Mouse (Mus musculus): ENCODE measurements around the gene Cox7a2l. TPM values are rescaled to one million over a fixed set of nuclear protein-coding genes. Genes with fewer than 3 reads are reported as not detected.

The Cox7a2l gene
- 10 to 100 TPM; 13.1 to 58.2 (median 26.5) TPM for total RNA-seq (2018; cell fraction: chromatin; rRNA removed)
- total RNA-seq (2018; cell fraction: cytosol; rRNA removed) = 100 to 1,000 TPM; 199 to 437 (median 275) TPM
- 10 to 100 TPM; 34.4 to 87.7 (median 65.8) TPM for total RNA-seq (2018; cell fraction: nucleus; rRNA removed)
- polyA plus RNA-seq (2018) = 189 to 404 TPM (median 238 TPM) in 3 replicates

- Histone ChIP-seq H3K27ac (no peak within 1 kb of the TSS), H3K79me2 (ENCODE audit: inconsistent target) (peaks cover 15% of the 10 kb centered on the region), H3K36me3 (ENCODE audit: inconsistent target) (no peaks in the 10 kb centered on the region), H3K4me3 (ENCODE audit: inconsistent target) (no peak within 1 kb of the TSS)
- WGBS (ENCODE audit: missing documents) = 99% methylated on average over 8 of the region's 8 CpGs
Measured at GRCm38 (mm10) chr17:83517280-83518015, at the start of gene Cox7a2l. Gene Cox7a2l (minus strand): TSS chr17:83517330.

GRCm38 (mm10) chr17:83565506-83565905 lies 48.4 kb upstream of the Cox7a2l start:
- 93% methylated on average over 4 of the region's 4 CpGs for WGBS (ENCODE audit: missing documents)
- Histone ChIP-seq H3K4me3 (ENCODE audit: inconsistent target) (no peak overlapping the region), H3K27ac (no peak overlapping the region), H3K36me3 (ENCODE audit: inconsistent target) (no peaks in the 10 kb centered on the region), H3K79me2 (ENCODE audit: inconsistent target) (no peaks in the 10 kb centered on the region)

- no peaks in the 10 kb centered on the region for H3K79me2 ChIP-seq (ENCODE audit: inconsistent target)
- H3K36me3 ChIP-seq (ENCODE audit: inconsistent target) = no peaks in the 10 kb centered on the region
- H3K27ac ChIP-seq = no peak overlapping the region
- 86% methylated on average over 10 of the region's 12 CpGs for WGBS (ENCODE audit: missing documents)
- no peak overlapping the region for H3K4me3 ChIP-seq (ENCODE audit: inconsistent target)
Measured at GRCm38 (mm10) chr17:83564119-83564820, 47.1 kb upstream of the Cox7a2l start.

GRCm38 (mm10) chr17:83563703-83564111 lies 46.6 kb upstream of the Cox7a2l start:
- 50% methylated on average over 10 of the region's 10 CpGs for WGBS (ENCODE audit: missing documents)
- Histone ChIP-seq H3K36me3 (ENCODE audit: inconsistent target) (no peaks in the 10 kb centered on the region), H3K79me2 (ENCODE audit: inconsistent target) (no peaks in the 10 kb centered on the region), H3K27ac (no peak overlapping the region), H3K4me3 (ENCODE audit: inconsistent target) (no peak overlapping the region)

GRCm38 (mm10) chr17:83562153-83563010 lies 45.3 kb upstream of the Cox7a2l start:
- 98% methylated on average over 5 of the region's 5 CpGs for WGBS (ENCODE audit: missing documents)
- Histone ChIP-seq H3K27ac (no peak overlapping the region), H3K79me2 (ENCODE audit: inconsistent target) (no peaks in the 10 kb centered on the region)

GRCm38 (mm10) chr17:83559081-83559480 lies 42.0 kb upstream of the Cox7a2l start:
- no peak overlapping the region for H3K4me3 ChIP-seq (ENCODE audit: inconsistent target)
- no peak overlapping the region for H3K27ac ChIP-seq
- WGBS (ENCODE audit: missing documents) = 74% methylated on average over 8 of the region's 8 CpGs
- H3K79me2 ChIP-seq (ENCODE audit: inconsistent target) = no peaks in the 10 kb centered on the region
- no peaks in the 10 kb centered on the region for H3K36me3 ChIP-seq (ENCODE audit: inconsistent target)

More at GRCm38 (mm10) chr17:83562153-83563010, 45.3 kb upstream of the Cox7a2l start:
- H3K4me3 ChIP-seq (ENCODE audit: inconsistent target) = no peak overlapping the region
- no peaks in the 10 kb centered on the region for H3K36me3 ChIP-seq (ENCODE audit: inconsistent target)

GRCm38 (mm10) chr17:83555836-83556235 lies 38.7 kb upstream of the Cox7a2l start:
- Histone ChIP-seq H3K27ac (no peak overlapping the region), H3K4me3 (ENCODE audit: inconsistent target) (no peak overlapping the region), H3K79me2 (ENCODE audit: inconsistent target) (no peaks in the 10 kb centered on the region), H3K36me3 (ENCODE audit: inconsistent target) (no peaks in the 10 kb centered on the region)
- WGBS (ENCODE audit: missing documents) = 46% methylated on average over 11 of the region's 11 CpGs

GRCm38 (mm10) chr17:83554997-83555396 lies 37.9 kb upstream of the Cox7a2l start:
- no peak overlapping the region for H3K4me3 ChIP-seq (ENCODE audit: inconsistent target)
- no peaks in the 10 kb centered on the region for H3K79me2 ChIP-seq (ENCODE audit: inconsistent target)
- H3K36me3 ChIP-seq (ENCODE audit: inconsistent target) = no peaks in the 10 kb centered on the region
- H3K27ac ChIP-seq = no peak overlapping the region
- 93% methylated on average over 7 of the region's 7 CpGs for WGBS (ENCODE audit: missing documents)

GRCm38 (mm10) chr17:83548501-83549233 lies 31.5 kb upstream of the Cox7a2l start:
- H3K36me3 ChIP-seq (ENCODE audit: inconsistent target) = no peaks in the 10 kb centered on the region
- 27% methylated on average over 12 of the region's 12 CpGs for WGBS (ENCODE audit: missing documents)

GRCm38 (mm10) chr17:83547145-83547544 lies 30.0 kb upstream of the Cox7a2l start:
- H3K4me3 ChIP-seq (ENCODE audit: inconsistent target) = no peak overlapping the region
- H3K36me3 ChIP-seq (ENCODE audit: inconsistent target) = no peaks in the 10 kb centered on the region
- 95% methylated on average over 10 of the region's 10 CpGs for WGBS (ENCODE audit: missing documents)
- H3K27ac ChIP-seq = no peak overlapping the region
- H3K79me2 ChIP-seq (ENCODE audit: inconsistent target) = no peaks in the 10 kb centered on the region

More at GRCm38 (mm10) chr17:83548501-83549233, 31.5 kb upstream of the Cox7a2l start:
- no peaks in the 10 kb centered on the region for H3K79me2 ChIP-seq (ENCODE audit: inconsistent target)
- H3K4me3 ChIP-seq (ENCODE audit: inconsistent target) = no peak overlapping the region
- H3K27ac ChIP-seq = no peak overlapping the region

- H3K4me3 ChIP-seq (ENCODE audit: inconsistent target) = no peak overlapping the region
- WGBS (ENCODE audit: missing documents) = 51% methylated on average over 35 of the region's 35 CpGs
- no peaks in the 10 kb centered on the region for H3K79me2 ChIP-seq (ENCODE audit: inconsistent target)
- H3K36me3 ChIP-seq (ENCODE audit: inconsistent target) = no peaks in the 10 kb centered on the region
- H3K27ac ChIP-seq = no peak overlapping the region
Measured at GRCm38 (mm10) chr17:83545756-83546742, 28.9 kb upstream of the Cox7a2l start.

GRCm38 (mm10) chr17:83545259-83545658 lies 28.1 kb upstream of the Cox7a2l start:
- WGBS (ENCODE audit: missing documents) = 92% methylated on average over 6 of the region's 6 CpGs
- no peak overlapping the region for H3K27ac ChIP-seq
- no peak overlapping the region for H3K4me3 ChIP-seq (ENCODE audit: inconsistent target)
- H3K79me2 ChIP-seq (ENCODE audit: inconsistent target) = no peaks in the 10 kb centered on the region
- no peaks in the 10 kb centered on the region for H3K36me3 ChIP-seq (ENCODE audit: inconsistent target)

- Histone ChIP-seq H3K27ac (no peak overlapping the region), H3K4me3 (ENCODE audit: inconsistent target) (no peak overlapping the region), H3K79me2 (ENCODE audit: inconsistent target) (no peaks in the 10 kb centered on the region), H3K36me3 (ENCODE audit: inconsistent target) (no peaks in the 10 kb centered on the region)
- 98% methylated on average over 2 of the region's 2 CpGs for WGBS (ENCODE audit: missing documents)
Measured at GRCm38 (mm10) chr17:83542424-83542823, 25.3 kb upstream of the Cox7a2l start.

All from macrophage (primary cell).